Mouse (Mus musculus) left cerebral cortex, postnatal 36 days (tissue): Measurements from ENCODE around the gene Fsd1l. TPM values are rescaled to one million over a fixed set of nuclear protein-coding genes. Genes with fewer than 3 reads are reported as not detected.
"Not testable (repeated sequence)": the region's sequence is repeated elsewhere in the genome, so short reads cannot be mapped to it uniquely, and the experiment has no call there.

Source experiments
- DNase-seq, 2 experiments: peaks; one replicate each; pipeline ENCODE4 v3.0.0; 2021 to 2022; ENCODE audit warnings: low spot score in 2 of 2, mixed read lengths in 1 of 2
- intact Hi-C: fragments of 180-260 bp; cut with DNase I; formaldehyde crosslinking; loops from one replicate; pipeline ENCODE4 v1.15.1; 2025
- total RNA-seq, 2 experiments: library from RNA; stranded (reverse); gene quantifications; 2 replicates each; pipeline ENCODE4 v1.2.3; 2021

Fsd1l gene
- total RNA-seq, 2 experiments from 2014 or later: 32.2 to 36.4 TPM

GRCm38 (mm10) chr4:53718261-53718660 lies 87.0 kb downstream of the Fsd1l start:
- intact Hi-C loops: no loop called here

GRCm38 (mm10) chr4:53722506-53722905 lies 91.2 kb downstream of the Fsd1l start:
- no peak for DNase-seq
- intact Hi-C loops: no loop called here

More at GRCm38 (mm10) chr4:53718261-53718660, 87.0 kb downstream of the Fsd1l start:
- DNase-seq: no peak

DNA sequence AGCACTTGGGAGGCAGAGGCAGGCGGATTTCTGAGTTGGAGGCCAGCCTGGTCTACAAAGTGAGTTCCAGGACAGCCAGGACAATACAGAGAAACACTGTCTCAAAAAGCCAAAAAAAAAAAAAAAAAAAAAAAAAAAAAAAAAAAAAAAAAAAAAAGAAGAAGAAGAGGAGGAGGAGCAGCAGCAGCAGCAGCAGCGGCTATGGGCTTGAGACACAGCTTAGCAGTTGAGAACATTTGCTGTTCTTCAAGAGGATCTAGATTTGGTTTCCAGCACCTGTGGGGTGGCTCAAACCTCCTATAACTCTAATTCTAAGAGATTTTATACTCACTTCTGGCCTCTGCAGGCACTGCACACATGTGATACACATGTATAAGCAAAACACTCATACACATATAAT lies 94.8 kb downstream of the Fsd1l start:
- intact Hi-C loops, DNase-seq: not testable (repeated sequence)

- intact Hi-C loops: no loop called here
- DNase-seq: no peak
These were observed 96.8 kb downstream of the Fsd1l start for GRCm38 (mm10) chr4:53728121-53728520.

DNA sequence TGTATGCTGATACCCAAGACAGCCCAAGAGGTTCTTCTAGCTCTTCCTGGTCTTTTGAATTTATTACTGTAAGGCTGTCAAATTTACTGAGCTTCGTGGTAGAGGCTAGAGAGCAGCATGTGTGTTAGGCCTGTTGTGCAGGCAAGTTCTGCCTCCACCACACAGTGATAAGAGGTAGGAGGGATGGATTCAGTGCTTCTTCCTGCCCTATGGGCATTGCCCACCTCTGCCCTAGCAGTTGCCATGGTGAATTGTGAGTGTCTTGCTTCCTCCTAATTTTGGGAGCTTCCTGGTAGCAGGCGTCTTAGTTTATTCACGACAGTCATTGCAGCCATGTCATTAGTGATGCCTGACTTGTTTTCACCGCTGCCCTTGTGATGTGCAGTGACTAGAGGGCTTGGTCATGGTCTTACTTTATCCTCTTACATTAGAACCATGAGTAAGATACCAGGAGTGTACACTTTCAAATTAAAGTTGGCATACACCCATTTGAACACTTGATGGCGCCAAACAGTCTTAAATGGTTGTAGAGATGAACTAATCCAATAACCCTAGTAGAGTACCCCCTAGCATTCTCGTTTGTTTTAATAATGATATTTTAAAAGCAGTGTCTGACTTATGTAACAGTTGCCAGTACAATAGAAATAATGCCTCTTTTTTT lies 107.8 kb downstream of the Fsd1l start:
- intact Hi-C loops: no loop called here
- DNase-seq: no peak

- no peak for DNase-seq
- intact Hi-C loops: no loop called here
These were observed 118.6 kb downstream of the Fsd1l start for GRCm38 (mm10) chr4:53749831-53750230.

DNA sequence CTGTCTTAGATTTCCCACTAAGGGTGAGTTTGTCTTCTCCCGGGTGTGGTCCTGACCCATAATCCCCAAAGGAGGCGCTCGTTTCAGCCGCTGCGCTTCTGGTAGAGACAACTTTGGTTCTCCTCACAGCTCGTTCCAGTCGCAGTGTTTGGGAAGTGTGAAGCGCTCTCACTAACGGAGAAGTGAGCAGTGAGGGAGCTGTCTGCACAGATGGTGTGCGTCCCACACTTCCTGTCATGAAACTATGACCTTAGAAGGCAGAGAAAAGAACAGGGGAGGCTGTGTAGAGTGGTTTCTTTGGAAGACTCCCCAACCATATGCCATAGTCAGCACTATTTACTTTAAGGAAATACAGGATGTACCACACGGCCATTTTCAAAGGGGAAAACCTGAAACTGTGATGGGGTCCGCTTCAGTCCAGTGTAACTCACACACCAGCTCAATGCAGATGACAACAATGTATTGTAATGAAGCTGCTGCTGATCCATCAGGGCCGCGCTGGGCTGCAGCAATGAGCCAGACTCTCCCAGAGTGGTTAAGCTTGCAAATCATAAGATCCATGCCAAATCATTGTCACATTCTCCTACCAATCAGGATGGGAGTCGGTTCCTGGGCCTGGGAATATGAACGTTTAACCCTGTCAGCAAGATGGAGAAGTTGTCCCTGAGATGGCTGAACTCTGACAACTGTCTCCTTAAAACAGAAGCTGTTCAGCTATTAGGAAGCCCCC lies 119.3 kb downstream of the Fsd1l start:
- intact Hi-C loops: no loop called here
- DNase-seq: peak; percentile 51 to 60

Other genes with a start within 250 kb of the Fsd1l start
- 10 to 100 TPM; 67.4 to 86.4 TPM for gene Slc44a1, start 191.1 kb upstream of the Fsd1l start, total RNA-seq
- 10 to 100 TPM; 24.9 to 30.0 TPM for gene Fktn, start 82.5 kb downstream of the Fsd1l start, total RNA-seq
- under 1 TPM; 0.14 to 0.25 TPM for gene Tal2, start 148.2 kb downstream of the Fsd1l start, total RNA-seq
- gene Tmem38b, start 194.6 kb downstream of the Fsd1l start, total RNA-seq: 10 to 100 TPM; 10.5 to 11.7 TPM